Mouse (Mus musculus) midbrain, embryonic 11.5 days (tissue): Measurements from ENCODE around the gene 4930562C15Rik. TPM values are rescaled to one million over a fixed set of nuclear protein-coding genes. Genes with fewer than 3 reads are reported as not detected.

Experiments used
- ATAC-seq: fragments of 200-750 bp; cut with Nextera tagmentation; 2 replicates; pipeline ENCODE4 v1.8.0; 2017; ENCODE audit warnings: moderate TSS enrichment, moderate library complexity; ENCODE audit not compliant: low FRiP score
- DNase-seq: peaks from one replicate; pipeline ENCODE4 v3.0.0; 2015; ENCODE audit warnings: low spot score; ENCODE audit errors: missing footprints
- H3K27ac ChIP-seq: fragments of 300-500 bp; sonication (generic); 2 replicates; pipeline ENCODE4 v1.5.1; 2014; ENCODE audit warnings: low read depth, low read length
- H3K27me3 ChIP-seq: fragments of 300-500 bp; sonication (generic); 2 replicates; pipeline ENCODE4 v1.6.1; 2014; ENCODE audit warnings: mild to moderate bottlenecking, low read length, moderate library complexity, mixed read lengths; ENCODE audit not compliant: control insufficient read depth, insufficient read depth
- H3K36me3 ChIP-seq: fragments of 300-500 bp; sonication (generic); 2 replicates; pipeline ENCODE4 v1.6.1; 2014; ENCODE audit warnings: mild to moderate bottlenecking, low read length, moderate library complexity, mixed read lengths; ENCODE audit not compliant: control insufficient read depth, insufficient read depth
- H3K4me1 ChIP-seq: fragments of 300-500 bp; sonication (generic); 2 replicates; pipeline ENCODE4 v1.6.1; 2014; ENCODE audit warnings: low read length; ENCODE audit not compliant: control insufficient read depth, insufficient read depth
- H3K4me2 ChIP-seq: fragments of 300-500 bp; sonication (generic); 2 replicates; pipeline ENCODE4 v1.6.1; 2014; ENCODE audit warnings: mild to moderate bottlenecking, moderate library complexity
- H3K4me3 ChIP-seq: fragments of 300-500 bp; sonication (generic); 2 replicates; pipeline ENCODE4 v1.5.1; 2014; ENCODE audit warnings: low read depth, low read length
- H3K9ac ChIP-seq: fragments of 300-500 bp; sonication (generic); 2 replicates; pipeline ENCODE4 v1.6.1; 2014; ENCODE audit warnings: low read length
- H3K9me3 ChIP-seq: fragments of 300-500 bp; sonication (generic); 2 replicates; pipeline ENCODE4 v1.6.1; 2016; ENCODE audit warnings: low read length; ENCODE audit not compliant: control insufficient read depth
- WGBS: fragments of 180-500 bp; shearing (Covaris S2); extraction: QIAGEN DNeasy Blood & Tissue Kit; methylation state at CpG from one replicate; pipeline ENCODE4 v1.1.7; 2014; 5-methylcytosine and 5-hydroxymethylcytosine counted together
- polyA plus RNA-seq: library from polyadenylated mRNA; unstranded; fragments of >200 nt; fragmentation: Nextera tagmentation; extraction: Ambion mirVana; gene quantifications from 2 replicates; pipeline ENCODE4 v1.2.1, GENCODE M21; 2014

The 4930562C15Rik gene
- polyA plus RNA-seq, 1 experiment from 2014 or later, result 0.29 TPM

GRCm38 (mm10) chr16:4916608-4917007, 81.4 kb downstream of the 4930562C15Rik start:
- Histone ChIP-seq H3K9ac (no peak overlapping the region), H3K27me3 (no peaks in the 10 kb centered on the region), H3K4me1 (no peaks in the 10 kb centered on the region), H3K27ac (no peak overlapping the region), H3K4me3 (no peak overlapping the region), H3K36me3 (0 out of 2 replicates have a peak, but pooled peaks cover 2% of the 10 kb centered on the region), H3K9me3 (no peaks in the 10 kb centered on the region), H3K4me2 (no peak overlapping the region)
- no peak for ATAC-seq
- DNase-seq, result no peak
- 91% methylated on average over 2 of the region's 2 CpGs for WGBS

Other genes starting within 250 kb of the 4930562C15Rik start
- gene Glis2, start 240.7 kb upstream of the 4930562C15Rik start, polyA plus RNA-seq, result 16.6 and 27.2 TPM in 2 replicates
- 97.1 and 99.1 TPM in 2 replicates for gene Pam16, start 210.4 kb upstream of the 4930562C15Rik start, polyA plus RNA-seq
- gene Vasn, start 195.5 kb upstream of the 4930562C15Rik start, polyA plus RNA-seq, result 6.1 and 7.0 TPM in 2 replicates
- gene Dnaja3, start 195.4 kb upstream of the 4930562C15Rik start, polyA plus RNA-seq, result 53.4 and 57.0 TPM in 2 replicates
- gene Coro7, start 155.6 kb upstream of the 4930562C15Rik start, polyA plus RNA-seq, result 13.6 TPM in 2 replicates
- gene Nmral1, start 116.1 kb upstream of the 4930562C15Rik start, polyA plus RNA-seq, result 174 and 191 TPM in 2 replicates
- 82.2 and 82.7 TPM in 2 replicates for gene Hmox2, start 109.1 kb upstream of the 4930562C15Rik start, polyA plus RNA-seq
- 85.7 and 85.8 TPM in 2 replicates for gene Cdip1, start 45.1 kb upstream of the 4930562C15Rik start, polyA plus RNA-seq
- gene Ubald1, start 44.9 kb downstream of the 4930562C15Rik start, polyA plus RNA-seq, result 22.1 and 22.2 TPM in 2 replicates
- 63.8 and 66.9 TPM in 2 replicates for gene Mgrn1, start 50.8 kb downstream of the 4930562C15Rik start, polyA plus RNA-seq
- 120 and 132 TPM in 2 replicates for gene Nudt16l1, start 103.3 kb downstream of the 4930562C15Rik start, polyA plus RNA-seq
- gene Anks3, start 128.8 kb downstream of the 4930562C15Rik start, polyA plus RNA-seq, result 39.8 and 42.4 TPM in 2 replicates
- not detected in 2 replicates for gene Sept12, start 162.4 kb downstream of the 4930562C15Rik start, polyA plus RNA-seq
- not detected in 2 replicates for gene Smim22, start 171.9 kb downstream of the 4930562C15Rik start, polyA plus RNA-seq
- gene Rogdi, start 178.1 kb downstream of the 4930562C15Rik start, polyA plus RNA-seq, result 67.4 and 69.3 TPM in 2 replicates
- 168 and 179 TPM in 2 replicates for gene Glyr1, start 214.4 kb downstream of the 4930562C15Rik start, polyA plus RNA-seq
- gene Ubn1, start 214.6 kb downstream of the 4930562C15Rik start, polyA plus RNA-seq, result 22.0 and 24.1 TPM in 2 replicates